Mouse (Mus musculus): Measurements from ENCODE around the gene Far1.

The Far1 gene

DNA sequence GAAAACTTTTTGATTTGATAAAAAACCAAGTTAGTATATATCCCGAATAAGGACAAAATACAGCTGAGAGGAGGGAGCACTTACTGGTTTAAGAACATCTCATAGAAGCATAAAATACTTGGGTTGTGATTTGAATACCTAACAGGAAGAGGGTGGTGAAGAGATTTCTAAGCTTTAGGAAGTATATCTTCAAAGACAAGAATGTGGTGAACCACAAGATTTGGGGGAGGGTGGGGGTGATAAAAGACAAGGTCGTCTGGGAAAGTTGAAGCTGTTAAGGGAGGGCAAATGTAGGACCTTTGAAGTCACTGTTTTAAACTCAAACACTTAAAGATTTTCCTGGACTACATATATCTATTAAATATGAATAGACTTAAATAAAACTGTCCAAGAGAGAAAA is 59.1 kb downstream of the Far1 start:
- DNase-seq: peak; percentile 35

DNA sequence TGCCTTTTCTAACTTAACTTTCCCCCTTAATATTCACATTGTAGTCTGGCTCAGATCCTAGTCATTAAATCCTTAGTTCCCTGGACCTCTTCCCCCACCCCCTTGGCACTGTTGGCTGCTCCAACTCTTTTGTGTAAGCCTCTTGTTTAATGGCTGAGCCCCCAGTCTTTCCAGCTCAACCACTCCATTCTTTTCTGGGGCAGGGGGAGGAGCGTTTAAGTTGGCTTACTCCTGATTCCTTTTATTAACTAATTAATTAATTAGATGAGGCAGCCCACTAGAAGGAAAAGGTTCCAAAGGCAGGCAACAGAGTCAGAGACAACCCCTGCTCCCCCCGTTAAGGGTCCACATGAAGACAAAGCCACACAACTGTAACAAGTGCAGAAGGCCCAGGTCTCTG is 68.5 kb downstream of the Far1 start:
- DNase-seq: no peak

DNA sequence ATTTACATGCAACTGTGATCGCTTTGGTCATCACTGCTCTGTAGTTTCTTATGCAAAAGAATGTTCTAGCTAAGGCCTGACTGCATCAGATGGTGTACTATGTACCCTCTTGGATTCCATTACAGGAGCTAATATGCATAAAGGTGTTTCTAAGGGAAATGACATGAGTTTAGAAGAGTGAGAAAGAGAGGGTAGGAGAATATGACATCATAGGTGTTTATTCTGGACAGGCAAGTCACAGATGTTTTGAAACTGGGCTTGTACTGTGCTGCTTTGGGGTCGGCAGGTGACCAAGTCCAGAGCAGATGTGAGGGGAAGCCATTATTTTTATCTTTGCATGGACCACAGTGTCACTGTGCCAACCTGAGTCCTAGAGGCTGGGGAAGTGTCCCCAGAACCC is 75.6 kb downstream of the Far1 start:
- no peak for DNase-seq

DNA sequence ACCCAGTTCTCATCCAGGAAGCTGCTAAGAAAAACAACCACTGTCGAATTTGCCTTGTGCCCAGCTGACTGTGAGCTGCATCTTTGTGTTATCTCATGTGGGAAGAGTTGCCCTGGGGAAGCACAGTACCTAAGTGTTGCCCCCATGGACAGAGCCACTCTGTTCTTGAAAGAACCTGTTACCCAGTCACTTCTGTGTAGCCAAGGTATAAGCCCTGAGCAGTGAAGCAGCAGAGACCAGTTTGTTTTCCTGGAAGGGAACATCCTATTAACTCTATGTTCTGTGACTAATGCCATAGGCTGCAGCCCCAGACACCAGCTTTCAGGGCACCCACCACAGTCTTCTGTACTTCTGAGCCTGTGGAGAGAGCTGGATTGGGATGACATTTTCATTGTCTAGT is 76.7 kb downstream of the Far1 start:
- no peak for DNase-seq

DNA sequence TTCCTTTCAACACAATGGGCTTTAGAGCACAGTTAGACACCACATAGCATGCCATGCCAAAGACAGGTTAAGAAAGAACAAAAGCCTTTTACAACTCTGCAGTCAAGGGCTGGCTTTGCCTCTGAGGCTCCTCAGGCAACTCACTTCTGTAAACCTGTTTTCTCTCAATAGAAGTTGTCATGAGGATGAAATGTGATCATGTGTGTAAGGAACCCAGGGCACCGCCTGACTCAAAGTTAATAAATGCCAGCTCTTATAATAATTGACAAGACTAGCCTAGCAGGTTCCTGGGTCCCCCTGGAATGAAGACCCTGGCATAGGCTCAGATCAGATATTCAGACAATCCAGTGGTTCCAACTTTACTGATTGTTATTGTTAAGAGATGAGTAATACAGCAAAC is 77.5 kb downstream of the Far1 start:
- no peak for DNase-seq

DNA sequence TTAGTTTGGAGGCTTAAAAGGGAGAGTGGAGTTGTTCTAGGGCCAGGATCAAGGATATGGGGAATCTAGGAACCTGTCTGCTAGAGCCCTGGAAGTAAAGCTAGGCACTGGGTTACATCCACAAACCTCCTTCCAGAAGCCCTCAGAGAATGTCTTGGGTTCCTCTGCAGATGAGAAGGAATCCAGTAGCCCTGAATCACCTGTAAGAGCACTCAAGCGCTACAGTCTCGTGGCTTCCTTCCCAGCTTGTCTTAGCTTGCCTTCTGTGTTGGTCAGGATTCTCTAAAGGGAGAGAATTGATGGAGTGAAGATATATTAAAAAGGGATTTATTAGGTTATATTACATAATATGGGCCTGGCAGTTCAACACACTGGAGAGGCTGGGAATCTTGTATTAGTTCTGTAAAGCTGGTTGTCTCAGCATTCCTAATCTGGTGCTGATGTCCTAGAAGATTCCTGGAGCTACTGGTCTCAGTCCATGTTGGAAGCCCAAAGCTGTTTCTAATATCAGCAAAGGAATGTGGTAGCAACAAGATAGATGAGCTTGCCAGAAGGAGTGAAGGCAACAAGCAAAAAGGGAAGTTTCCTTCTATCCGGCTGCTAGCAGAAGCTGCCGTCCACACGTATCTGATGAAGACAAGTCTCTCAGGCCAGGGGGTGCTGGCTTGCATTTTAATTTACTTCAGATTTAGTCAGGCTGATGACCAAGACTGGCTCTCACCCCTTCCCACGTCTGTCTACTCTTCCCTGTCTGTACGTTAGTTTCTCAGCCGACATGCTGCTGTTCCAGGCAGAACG is 78.1 kb downstream of the Far1 start:
- no peak for DNase-seq

DNA sequence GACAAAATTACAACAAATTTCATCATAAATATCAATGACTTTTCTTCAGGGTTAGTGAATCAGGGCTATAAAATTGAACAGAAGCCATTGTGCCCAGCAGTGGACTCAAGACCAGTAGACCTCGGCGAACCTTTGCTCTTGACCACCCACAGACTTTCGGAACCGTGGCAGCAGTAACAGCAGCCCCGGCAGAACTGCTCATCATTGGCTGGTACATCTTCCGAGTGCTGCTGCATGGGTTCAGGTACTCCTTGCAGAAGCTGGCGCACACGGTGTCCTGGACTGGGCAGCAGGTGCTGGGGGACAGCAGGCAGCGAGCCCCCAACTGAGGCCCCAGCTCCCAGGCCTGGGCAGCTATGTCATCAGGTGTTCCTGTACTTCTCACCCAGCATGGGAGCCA is 79.1 kb downstream of the Far1 start:
- DNase-seq: no peak

DNA sequence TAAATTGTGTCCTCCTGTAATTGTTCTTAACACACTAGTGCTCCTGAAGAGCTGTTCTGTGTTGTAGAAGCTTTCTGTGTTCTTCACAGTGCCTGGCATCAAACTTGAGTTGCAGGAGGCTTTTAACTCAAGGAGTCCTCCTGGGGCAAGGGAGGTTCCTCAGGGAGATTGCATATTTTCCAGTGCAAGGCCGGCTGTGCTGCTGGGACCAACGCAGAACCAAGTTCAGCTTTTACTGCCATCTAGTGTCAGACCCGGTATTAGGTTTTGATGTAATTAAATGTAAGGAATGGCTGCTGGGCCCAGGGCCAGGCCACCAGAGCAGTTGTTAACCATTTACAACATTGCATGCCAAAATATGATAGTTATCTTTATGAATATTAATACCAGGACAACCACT is 80.7 kb downstream of the Far1 start:
- DNase-seq: peak; percentile 44

DNA sequence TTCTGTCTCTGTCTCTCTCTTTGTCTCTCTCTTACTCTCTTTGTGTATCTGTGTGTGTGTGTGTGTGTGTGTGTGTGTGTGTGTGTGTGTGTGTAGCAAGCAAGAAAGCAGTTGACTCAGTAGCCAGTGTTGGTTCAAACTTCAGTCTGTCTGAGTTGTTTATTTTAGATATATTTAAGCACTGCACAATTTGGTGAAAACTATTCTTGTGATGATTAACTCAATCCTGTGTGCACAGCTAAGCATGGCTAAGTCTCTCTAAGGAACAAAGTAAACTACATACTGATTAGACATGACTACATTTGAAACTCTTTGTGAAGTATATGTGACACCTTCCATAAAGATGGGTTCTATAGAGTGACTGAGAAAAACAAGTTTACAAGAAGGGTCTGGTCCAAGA is 83.6 kb downstream of the Far1 start:
- no peak for DNase-seq

DNA sequence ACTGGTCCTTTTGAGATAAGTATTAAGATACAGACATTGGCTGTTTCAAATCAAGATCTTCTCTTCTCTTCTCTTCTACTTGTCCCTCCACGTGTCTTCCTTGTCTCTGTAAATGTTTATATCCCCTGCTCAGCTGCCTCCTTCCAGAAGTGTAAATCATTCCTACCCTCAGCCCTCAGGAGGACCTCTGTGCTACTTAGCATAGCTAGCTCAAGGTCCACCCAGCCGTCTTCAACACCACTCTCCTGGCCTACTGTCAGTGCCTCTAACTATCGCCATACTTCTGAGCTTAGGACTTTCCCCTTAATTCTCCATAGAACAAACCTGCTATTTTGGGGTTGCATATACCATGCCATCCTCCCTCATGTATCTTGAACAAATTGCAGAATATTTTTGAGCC is 88.2 kb downstream of the Far1 start:
- DNase-seq: no peak

DNA sequence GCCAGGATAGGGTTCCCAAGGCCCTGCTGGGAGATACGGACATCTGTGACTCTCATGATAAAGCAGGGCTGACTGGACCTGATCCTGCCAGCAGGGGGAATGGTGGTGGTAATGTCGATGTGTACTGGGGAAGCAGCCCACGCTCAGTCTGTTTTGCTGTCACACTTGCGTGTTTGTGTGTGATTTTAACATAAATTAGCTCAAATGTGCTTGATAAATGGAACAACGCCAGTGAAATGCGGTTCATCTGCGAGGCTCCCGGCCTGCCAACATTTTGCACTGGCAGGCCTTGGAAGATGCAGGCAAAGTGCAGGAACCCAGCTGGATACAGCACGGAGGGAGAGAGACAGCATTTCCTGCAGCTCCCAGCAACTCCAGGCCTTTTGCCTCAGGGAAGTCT is 94.3 kb downstream of the Far1 start:
- DNase-seq: no peak

DNA sequence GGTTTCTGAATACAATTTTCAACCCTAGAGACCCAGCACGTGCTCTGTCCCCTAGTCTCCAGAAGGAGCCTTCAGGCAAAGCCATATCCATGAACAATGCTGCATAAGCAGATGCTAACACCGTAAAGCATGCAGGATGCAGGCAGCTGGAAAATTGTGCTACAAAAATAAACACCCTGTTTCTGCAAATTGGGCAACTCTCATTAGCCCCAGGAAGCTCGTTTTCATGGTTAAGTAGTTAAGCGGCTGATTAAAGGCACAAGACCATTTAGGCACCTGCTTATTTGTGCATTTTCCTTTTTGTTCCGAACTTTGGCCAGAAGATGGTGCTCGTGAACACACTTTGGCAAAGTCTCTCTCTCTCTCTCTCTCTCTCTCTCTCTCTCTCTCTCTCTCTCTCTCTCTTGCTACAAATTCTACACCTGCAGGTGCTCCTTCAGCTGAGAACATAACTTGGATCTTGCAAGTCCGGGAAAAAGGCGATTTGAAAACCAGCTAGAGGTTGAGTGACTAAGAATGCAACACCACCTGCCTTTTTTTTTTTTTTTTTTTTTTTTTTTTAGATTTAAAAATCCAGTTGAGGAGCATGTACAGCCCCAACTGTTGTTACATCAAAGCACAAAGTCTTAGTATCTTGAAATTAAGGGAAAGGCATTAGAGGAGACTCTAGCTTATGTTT is 95.5 kb downstream of the Far1 start:
- DNase-seq: peak; percentile 52

DNA sequence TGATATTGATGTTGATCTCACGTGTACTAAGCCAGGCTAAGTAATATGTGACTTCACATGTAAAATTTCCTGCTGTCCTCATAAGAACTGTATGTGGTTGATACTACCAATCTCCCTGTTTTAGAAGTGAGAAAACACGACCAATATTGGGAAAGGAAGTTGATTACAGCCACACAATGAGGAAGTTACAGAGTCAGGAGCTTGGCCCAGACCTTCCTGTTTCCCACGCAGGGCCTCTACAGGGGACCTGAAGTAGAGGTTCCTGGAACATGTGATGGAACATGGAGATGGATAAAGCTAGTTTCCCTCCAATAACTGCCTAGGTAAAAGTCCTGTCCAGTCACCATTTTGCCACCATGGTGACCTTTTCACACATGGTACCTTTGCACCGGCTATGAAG is 99.0 kb downstream of the Far1 start:
- no peak for DNase-seq

DNA sequence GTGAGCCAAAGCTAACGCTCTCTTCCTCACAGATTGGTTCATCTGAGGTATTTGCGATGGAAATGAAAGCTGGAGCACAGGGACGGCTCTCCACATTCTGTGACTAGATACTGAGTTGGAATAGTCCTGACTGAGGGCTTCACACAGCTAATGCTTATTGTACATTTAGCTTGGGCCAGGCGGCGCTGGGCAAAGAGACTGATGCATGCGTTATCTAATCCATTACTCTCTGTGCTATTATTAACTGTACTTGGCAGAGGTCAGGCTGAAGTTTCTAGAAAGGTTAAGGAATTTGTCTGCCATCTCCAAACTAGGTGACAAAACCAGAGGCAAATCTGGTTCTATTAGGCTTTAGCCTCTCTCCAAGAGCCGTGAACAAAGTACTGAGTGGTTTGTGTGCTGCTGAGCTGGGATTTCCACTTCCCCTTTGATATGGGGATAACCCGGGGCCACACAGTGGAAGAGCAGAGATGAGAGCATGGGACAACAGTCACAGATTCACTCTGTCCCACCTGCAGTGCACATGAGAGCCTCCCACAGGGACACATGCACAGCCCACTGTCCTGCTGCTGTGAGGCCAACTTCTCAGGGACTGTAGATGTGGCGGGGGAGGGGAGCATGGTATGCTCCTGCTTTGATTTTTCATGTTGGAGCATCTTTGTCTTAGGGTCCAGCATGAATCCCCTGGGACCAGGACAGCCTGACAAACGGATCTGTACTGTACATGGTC is 100.7 kb downstream of the Far1 start:
- no peak for DNase-seq

DNA sequence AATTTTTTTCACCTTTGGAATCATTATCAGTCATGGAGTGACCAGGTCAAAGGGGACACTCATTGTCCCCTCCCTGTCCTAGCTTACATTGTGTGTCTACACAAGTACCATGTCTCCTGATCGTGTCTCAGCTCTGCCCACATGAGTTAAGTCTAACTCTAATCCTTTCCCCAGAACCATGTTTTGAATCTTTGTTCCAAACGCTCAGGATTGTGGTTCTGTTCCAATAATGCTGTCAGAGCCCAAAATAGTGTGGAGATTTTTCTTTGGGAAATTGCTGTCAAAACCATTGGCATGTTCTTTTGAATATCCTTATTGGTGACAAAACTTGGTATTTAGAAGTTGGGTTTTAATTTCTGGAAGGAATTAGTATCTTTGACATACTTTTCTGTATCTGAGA is 105.5 kb downstream of the Far1 start:
- no peak for DNase-seq

DNA sequence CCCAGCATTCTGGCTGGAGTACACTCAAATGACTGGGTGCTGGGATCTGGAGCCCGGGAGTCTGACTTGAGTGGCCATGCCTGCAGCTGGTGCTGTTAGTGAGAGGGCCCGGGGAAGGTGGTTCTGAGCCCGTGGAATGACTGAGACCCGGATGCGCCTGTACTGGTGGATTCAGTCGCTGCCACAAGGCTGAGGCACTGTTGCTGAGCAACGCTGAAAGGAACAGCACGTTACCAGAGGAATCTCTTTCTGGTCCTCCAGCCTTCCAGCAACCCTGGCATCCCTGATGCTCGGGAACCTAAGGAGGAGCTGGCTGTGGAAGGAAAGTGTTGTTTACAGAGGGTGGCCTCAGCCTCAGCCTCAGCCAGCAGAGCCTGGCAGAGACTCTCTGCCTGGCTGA is 106.1 kb downstream of the Far1 start:
- DNase-seq: no peak
